Mouse (Mus musculus) mammary gland, adult 2 months (tissue): ENCODE data around the gene Ptgs1. TPM values are rescaled to one million over a fixed set of nuclear protein-coding genes. Genes with fewer than 3 reads are reported as not detected.

Experiments used
- polyA plus RNA-seq: library from polyadenylated mRNA; depleted of rRNA; stranded (reverse); fragments of >200 nt; gene quantifications from 2 replicates; pipeline ENCODE4 v1.2.3, GENCODE M21; 2012; ENCODE audit warnings: low replicate concordance; rRNA removed

Ptgs1 gene
- polyA plus RNA-seq = 19.5 and 30.0 TPM in 2 replicates

DNA sequence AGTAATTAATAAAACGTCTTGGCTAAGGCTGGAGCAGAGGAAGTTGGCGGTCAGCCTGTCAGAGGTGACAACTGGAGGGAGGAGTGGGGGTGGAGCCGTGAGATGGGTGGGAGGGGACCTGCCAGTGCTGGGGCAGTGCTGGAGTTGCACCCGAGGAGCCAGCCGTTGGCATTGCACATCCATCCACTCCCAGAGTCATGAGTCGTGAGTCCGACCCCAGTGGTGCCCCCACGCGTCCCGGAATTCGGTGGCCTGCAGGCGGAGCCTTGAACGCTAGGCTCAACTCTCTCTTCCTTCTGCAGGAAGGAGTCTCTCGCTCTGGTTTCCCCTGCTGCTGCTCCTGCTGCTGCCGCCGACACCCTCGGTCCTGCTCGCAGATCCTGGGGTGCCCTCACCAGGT is at the start of gene Ptgs1:
TSS of gene Ptgs1 (plus strand) at position 61 of the 400 bp plus-strand sequence.

Other genes with a start within 250 kb of the Ptgs1 start
- 67.3 and 104 TPM in 2 replicates for gene Ndufa8, start 181.0 kb upstream of the Ptgs1 start, polyA plus RNA-seq
- 0.37 TPM in 1 of 2 replicates, not detected in the other for gene Morn5, start 181.0 kb upstream of the Ptgs1 start, polyA plus RNA-seq
- gene Lhx6, start 125.0 kb upstream of the Ptgs1 start, polyA plus RNA-seq = 4.5 and 7.3 TPM in 2 replicates
- 27.4 and 42.5 TPM in 2 replicates for gene Mrrf, start 94.0 kb upstream of the Ptgs1 start, polyA plus RNA-seq
- 5.8 and 18.2 TPM in 2 replicates for gene Rbm18, start 93.7 kb upstream of the Ptgs1 start, polyA plus RNA-seq
- not detected in 2 replicates for gene Olfr338, start 143.1 kb downstream of the Ptgs1 start, polyA plus RNA-seq
- gene Olfr339, start 188.5 kb downstream of the Ptgs1 start, polyA plus RNA-seq = not detected in 2 replicates
- gene Olfr340, start 222.2 kb downstream of the Ptgs1 start, polyA plus RNA-seq = not detected in 2 replicates